Mouse (Mus musculus) CH12.LX (cell line): ENCODE data around the gene Rsad1. TPM values are rescaled to one million over a fixed set of nuclear protein-coding genes. Genes with fewer than 3 reads are reported as not detected.
A peak's percentile ranks its signal among the peaks of the same experiment; 100 is the strongest.

Experiments
- DNase-seq: peaks from one replicate; pipeline ENCODE4 v3.0.0-alpha.2; 2013; ENCODE audit errors: extremely low read depth
- H3K27ac ChIP-seq: 2 replicates; pipeline ENCODE4 v1.5.1; 2012; ENCODE audit warnings: low read depth, mild to moderate bottlenecking, control low read depth, moderate library complexity; ENCODE audit not compliant: insufficient read depth
- H3K27me3 ChIP-seq: replicated peaks from 2 replicates; pipeline ENCODE3; 2012; ENCODE audit warnings: inconsistent platforms
- H3K36me3 ChIP-seq, 2 experiments: replicated peaks in 1 of 2; 2 replicates each; pipeline versions ENCODE3 to v1.6.1; 2012; ENCODE audit warnings: inconsistent platforms in 1 of 2, low read length in 1 of 2, mild to moderate bottlenecking in 1 of 2, mixed read lengths in 1 of 2, moderate library complexity in 1 of 2; ENCODE audit not compliant: control insufficient read depth in 1 of 2, insufficient read depth in 1 of 2
- H3K4me1 ChIP-seq, 2 experiments: 2 replicates each; pipeline ENCODE4 v1.6.1; 2012; ENCODE audit warnings: inconsistent platforms in 1 of 2, moderate library complexity in 1 of 2; ENCODE audit not compliant: insufficient read depth in 2 of 2, control insufficient read depth in 1 of 2
- H3K4me2 ChIP-seq: 2 replicates; pipeline ENCODE4 v1.6.1; 2012; ENCODE audit warnings: low read depth, mild to moderate bottlenecking, control low read depth; ENCODE audit not compliant: poor library complexity, insufficient read depth, severe bottlenecking
- H3K4me3 ChIP-seq, 3 experiments: fragments of 150-350 bp in 1 of 3; sonication (generic) in 1 of 3; replicated peaks in 1 of 3; 2 replicates each; pipeline versions ENCODE3 to v1.5.1; 2011 to 2012; ENCODE audit warnings: low read depth in 2 of 3, low read length in 2 of 3, mild to moderate bottlenecking in 2 of 3, moderate library complexity in 2 of 3, control low read depth in 1 of 3, improper control_type of control experiment in 1 of 3, inconsistent platforms in 1 of 3, mixed read lengths in 1 of 3; ENCODE audit not compliant: poor library complexity in 1 of 3
- H3K79me2 ChIP-seq: replicated peaks from 2 replicates; pipeline ENCODE4 v1.6.1; 2012; ENCODE audit warnings: mild to moderate bottlenecking, moderate library complexity; ENCODE audit not compliant: control insufficient read depth, poor library complexity, insufficient read depth, severe bottlenecking; ENCODE audit errors: extremely low read depth
- H3K9ac ChIP-seq: 2 replicates; pipeline ENCODE4 v1.6.1; 2012; ENCODE audit warnings: low read depth, mild to moderate bottlenecking, control low read depth, moderate library complexity; ENCODE audit not compliant: insufficient read depth
- H3K9me3 ChIP-seq: replicated peaks from 2 replicates; pipeline ENCODE3; 2012; ENCODE audit warnings: low read length, inconsistent platforms, mixed read lengths
- BHLHE40 ChIP-seq: IDR thresholded peaks from 2 replicates; pipeline ENCODE4 v1.6.1; 2011; ENCODE audit warnings: mild to moderate bottlenecking, low read depth, low read length, improper control_type of control experiment
- CHD2 ChIP-seq: IDR thresholded peaks from 2 replicates; pipeline ENCODE4 v1.6.1; 2011; ENCODE audit warnings: low read length, improper control_type of control experiment
- CTCF ChIP-seq, 2 experiments: IDR thresholded peaks in 1 of 2; conservative IDR thresholded peaks in 1 of 2; 2 replicates each; pipeline ENCODE4 v1.5.1; 2011 to 2012; ENCODE audit warnings: low read depth in 2 of 2, low read length in 2 of 2, improper control_type of control experiment in 1 of 2, inconsistent platforms in 1 of 2, mild to moderate bottlenecking in 1 of 2, moderate library complexity in 1 of 2
- E2F4 ChIP-seq: IDR thresholded peaks from 2 replicates; pipeline ENCODE4 v1.6.1; 2011; ENCODE audit warnings: low read depth, low read length, improper control_type of control experiment; ENCODE audit not compliant: insufficient replicate concordance
- MAZ ChIP-seq: IDR thresholded peaks from 2 replicates; pipeline ENCODE4 v1.6.1; 2012; ENCODE audit warnings: low read depth, mild to moderate bottlenecking, inconsistent platforms, low read length, improper control_type of control experiment, moderate library complexity
- MXI1 ChIP-seq: IDR thresholded peaks from 2 replicates; pipeline ENCODE4 v1.6.1; 2011; ENCODE audit warnings: mild to moderate bottlenecking, low read depth, low read length, improper control_type of control experiment
- NRF1 ChIP-seq: IDR thresholded peaks from 2 replicates; pipeline ENCODE4 v1.6.1; 2014; ENCODE audit warnings: low read depth, mild to moderate bottlenecking, inconsistent platforms, low read length, improper control_type of control experiment, moderate library complexity
- POLR2A ChIP-seq: IDR thresholded peaks from 2 replicates; pipeline ENCODE4 v1.6.1; 2011; ENCODE audit warnings: low read depth, mild to moderate bottlenecking, improper control_type of control experiment, low read length
- POLR2AphosphoS2 ChIP-seq: IDR thresholded peaks from 2 replicates; pipeline ENCODE4 v1.6.1; 2011; ENCODE audit warnings: low read depth, low read length, improper control_type of control experiment
- RCOR1 ChIP-seq: conservative IDR thresholded peaks from 2 replicates; pipeline ENCODE4 v1.6.1; 2012; ENCODE audit warnings: low read depth, mild to moderate bottlenecking, inconsistent platforms, low read length, improper control_type of control experiment
- SMC3 ChIP-seq: IDR thresholded peaks from 2 replicates; pipeline ENCODE4 v1.6.1; 2011; ENCODE audit warnings: low read depth, low read length, improper control_type of control experiment
- USF1 ChIP-seq: IDR thresholded peaks from 2 replicates; pipeline ENCODE4 v1.6.1; 2014; ENCODE audit warnings: low read depth, mild to moderate bottlenecking, inconsistent platforms, low read length, improper control_type of control experiment
- ZC3H11A ChIP-seq: IDR thresholded peaks from 2 replicates; pipeline ENCODE4 v1.6.1; 2012; ENCODE audit warnings: low read depth, mild to moderate bottlenecking, inconsistent platforms, low read length, improper control_type of control experiment
- ZKSCAN1 ChIP-seq: IDR thresholded peaks from 2 replicates; pipeline ENCODE4 v1.6.1; 2012; ENCODE audit warnings: low read depth, inconsistent platforms, low read length, improper control_type of control experiment, borderline replicate concordance
- dilution Hi-C: fragments of 300-500 bp; cut with MboI; formaldehyde crosslinking; loops from 2 replicates; pipeline ENCODE4 v1.14.3; 2020; ENCODE audit warnings: low sequenced_read_pairs; ENCODE audit not compliant: extremely low pct_unique_long_range_greater_than_20kb, extremely low pct_ligation_motif_present
- in situ Hi-C: fragments of 300-500 bp; cut with MboI; formaldehyde crosslinking; loops from 3 replicates; pipeline ENCODE4 v1.14.3; 2019; ENCODE audit warnings: low sequenced_read_pairs, low pct_ligation_motif_present, low pct_unique_long_range_greater_than_20kb, mixed read lengths
- polyA plus RNA-seq: library from polyadenylated mRNA; unstranded; fragments of >175 nt; gene quantifications from 2 replicates; pipeline ENCODE4 v1.2.1, GENCODE M21; 2012; ENCODE audit warnings: low read depth; ENCODE audit not compliant: insufficient read length
- total RNA-seq, 2 experiments: library from RNA; depleted of rRNA; stranded (reverse); fragments of 300-350 nt in 1 of 2; fragments of >200 nt in 1 of 2; gene quantifications; 2 replicates each; pipeline ENCODE4 v1.2.3; 2012 to 2014

Rsad1 gene
- total and polyA plus RNA-seq, 3 experiments = 7.3 to 9.3 (median 9.2) TPM

DNA sequence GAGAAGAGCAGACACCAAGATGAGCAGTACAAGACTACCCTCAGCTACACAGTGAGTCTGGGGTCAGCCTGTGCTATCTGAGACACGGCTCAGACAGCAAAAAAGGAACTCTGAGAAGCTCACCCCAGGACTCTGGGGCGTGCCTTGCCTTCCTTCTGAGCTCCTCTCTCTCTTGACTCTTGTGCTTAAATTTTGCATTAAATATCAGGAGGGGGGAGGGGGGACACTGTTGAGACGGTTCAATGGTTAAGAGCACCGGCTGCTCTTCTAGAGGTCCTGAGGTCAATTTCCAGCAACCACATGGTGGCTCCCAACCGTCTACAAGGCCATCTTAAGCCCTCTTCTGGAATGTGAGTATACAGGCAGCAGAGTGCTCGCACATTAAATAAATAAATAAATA, 38.5 kb upstream of the Rsad1 start:
- peaks cover 10 to 43% of the 10 kb centered on the region in 2 experiments for H3K4me1 ChIP-seq
- no peak for TF ChIP-seq CHD2
- 0 out of 4 replicates have a peak, but pooled peaks of 1 of the 2 experiments have one; percentile 17 for TF ChIP-seq CTCF (conservative IDR thresholded peaks at IDR 0.05 in 1 of 2, IDR thresholded peaks at IDR 0.05 in 1 of 2; ENCODE audit: low read depth in 2 of 2, low read length in 2 of 2)
- TF ChIP-seq BHLHE40 = no peak
- TF ChIP-seq, all 38 proteins: peak for 1
- Histone ChIP-seq H3K4me3 (no peak overlapping the region), H3K27me3 (no peaks in the 10 kb centered on the region), H3K36me3 (peaks cover 0 to 38% of the 10 kb centered on the region in 2 experiments), H3K9me3 (peaks cover 3% of the 10 kb centered on the region), H3K79me2 (no peaks in the 10 kb centered on the region), H3K9ac (no peak overlapping the region), H3K27ac (no peak overlapping the region), H3K4me2 (no peak overlapping the region)
- in situ Hi-C loops (no loop called here), dilution Hi-C loops (no loop called here)
- no peak for DNase-seq

DNA sequence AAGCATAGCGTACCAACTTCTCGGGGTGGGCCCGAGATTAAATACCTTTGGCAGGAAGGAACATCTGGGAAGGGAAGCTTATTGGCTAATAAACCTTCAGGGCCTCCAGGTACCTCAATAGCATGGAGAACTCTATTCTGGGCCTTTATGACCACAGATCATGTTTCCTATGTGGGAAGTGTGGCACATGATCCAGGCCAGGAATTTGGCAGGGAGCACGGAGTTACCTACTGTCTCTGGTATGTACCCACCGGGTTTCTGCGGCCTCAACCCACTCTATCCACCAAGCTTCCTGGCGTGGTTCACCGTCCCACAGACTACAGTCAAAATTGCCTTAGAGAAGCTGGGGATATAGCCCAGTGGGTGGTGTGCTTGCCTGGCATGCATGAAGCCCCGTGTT, 36.0 kb upstream of the Rsad1 start:
- Histone ChIP-seq H3K9me3 (peaks cover 3% of the 10 kb centered on the region), H3K27me3 (no peaks in the 10 kb centered on the region), H3K27ac (no peak overlapping the region), H3K4me3 (no peak overlapping the region), H3K9ac (no peak overlapping the region), H3K4me1 (peaks cover 2 to 27% of the 10 kb centered on the region in 2 experiments; a peak in 2 of 4 replicates), H3K79me2 (no peaks in the 10 kb centered on the region; the same call in 1 of the 2 replicates), H3K4me2 (no peak overlapping the region), H3K36me3 (peaks cover 0 to 35% of the 10 kb centered on the region in 2 experiments)
- in situ Hi-C loops (no loop called here), dilution Hi-C loops (no loop called here)
- TF ChIP-seq E2F4 = no peak
- DNase-seq = no peak

DNA sequence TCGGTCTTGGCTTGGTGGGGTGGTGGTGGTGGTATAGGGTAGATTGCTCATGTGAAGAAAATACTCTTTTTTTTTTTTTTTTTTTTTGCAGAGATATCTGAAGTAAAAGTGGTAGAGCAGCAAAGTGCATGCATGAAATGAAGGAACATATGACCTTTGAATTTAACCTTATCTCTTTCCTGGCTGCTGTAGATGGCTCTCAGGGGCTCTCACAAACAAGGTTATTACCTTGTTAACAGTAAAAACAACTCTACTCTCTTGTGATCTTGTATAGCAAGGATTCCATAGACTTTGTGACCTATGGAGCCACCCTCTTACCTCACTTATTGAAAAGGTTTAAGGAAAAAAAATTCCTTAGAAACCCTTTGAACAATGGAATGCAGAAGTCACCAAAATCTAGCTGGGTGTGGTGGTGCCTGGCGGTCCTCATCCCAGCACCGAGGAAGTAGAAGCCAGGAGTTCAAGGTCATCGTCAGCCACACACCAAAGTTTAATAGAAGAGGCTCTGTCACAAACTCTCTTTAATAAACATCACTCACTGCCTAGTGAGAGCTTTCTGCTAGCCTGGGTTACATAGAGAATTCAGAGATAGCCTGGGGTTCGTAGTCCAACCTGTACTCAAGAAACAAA, 31.2 kb upstream of the Rsad1 start:
- Histone ChIP-seq H3K27ac (no peak overlapping the region), H3K79me2 (no peaks in the 10 kb centered on the region; the same call in 1 of the 2 replicates), H3K4me3 (no peak overlapping the region), H3K4me1 (peaks cover 0 to under 1% of the 10 kb centered on the region in 2 experiments; a peak in 2 of 4 replicates), H3K9ac (no peak overlapping the region), H3K4me2 (no peak overlapping the region), H3K36me3 (peaks cover 0 to 45% of the 10 kb centered on the region in 2 experiments), H3K9me3 (no peaks in the 10 kb centered on the region), H3K27me3 (no peaks in the 10 kb centered on the region)
- dilution Hi-C loops = no loop called here
- in situ Hi-C loops = no loop called here
- DNase-seq = no peak
- TF ChIP-seq POLR2A (no peak), MAZ (no peak), NRF1 (no peak), ZC3H11A (no peak), SMC3 (no peak), MXI1 (no peak), USF1 (no peak), RCOR1 (no peak), POLR2AphosphoS2 (no peak), ZKSCAN1 (no peak)
